Mouse (Mus musculus): Measurements from ENCODE around the gene Ucn. TPM values are rescaled to one million over a fixed set of nuclear protein-coding genes. Genes with fewer than 3 reads are reported as not detected.

Gene Ucn
- total RNA-seq, 1 experiment from 2014 or later, result not detected

GRCm38 (mm10) chr5:31116912-31117311 is 21.7 kb downstream of the Ucn start:
- no peak for ATAC-seq (replicated peaks; ENCODE audit: insufficient number of reproducible peaks, low FRiP score, low TSS enrichment, poor library complexity, severe bottlenecking)

DNA sequence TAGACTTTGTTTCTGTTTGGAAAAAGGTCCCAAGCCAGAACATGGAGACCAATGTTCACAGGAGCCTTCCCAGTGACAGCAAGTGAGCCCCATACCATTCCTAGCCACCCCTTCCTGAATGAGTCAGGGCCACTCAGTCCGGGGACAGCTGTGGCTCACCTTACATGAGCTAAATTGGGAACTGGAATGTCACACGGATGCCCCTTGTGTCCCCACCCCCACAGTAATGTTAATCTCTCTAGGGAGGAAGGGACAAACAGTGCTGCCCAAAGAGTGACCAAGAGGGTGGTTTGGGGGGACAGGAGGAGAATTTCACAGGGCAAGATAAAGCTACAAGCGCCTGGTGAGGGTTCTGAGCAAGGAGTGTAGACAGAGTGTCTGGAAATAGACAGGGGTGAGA is 22.3 kb downstream of the Ucn start, which contains the start of gene Trim54:
TSS of gene Trim54 (plus strand) at position 359 of the 400 bp plus-strand sequence.
- ATAC-seq (replicated peaks; ENCODE audit: insufficient number of reproducible peaks, low FRiP score, low TSS enrichment, poor library complexity, severe bottlenecking), result no peak

GRCm38 (mm10) chr5:31110781-31111180 is 27.8 kb downstream of the Ucn start:
- no peak for ATAC-seq (replicated peaks; ENCODE audit: insufficient number of reproducible peaks, low FRiP score, low TSS enrichment, poor library complexity, severe bottlenecking)

GRCm38 (mm10) chr5:31108000-31108490 is 30.6 kb downstream of the Ucn start, which contains the start of gene Slc30a3:
Slc30a3 (minus strand) TSS chr5:31108237.
- no peak for ATAC-seq (replicated peaks; ENCODE audit: insufficient number of reproducible peaks, low FRiP score, low TSS enrichment, poor library complexity, severe bottlenecking)

DNA sequence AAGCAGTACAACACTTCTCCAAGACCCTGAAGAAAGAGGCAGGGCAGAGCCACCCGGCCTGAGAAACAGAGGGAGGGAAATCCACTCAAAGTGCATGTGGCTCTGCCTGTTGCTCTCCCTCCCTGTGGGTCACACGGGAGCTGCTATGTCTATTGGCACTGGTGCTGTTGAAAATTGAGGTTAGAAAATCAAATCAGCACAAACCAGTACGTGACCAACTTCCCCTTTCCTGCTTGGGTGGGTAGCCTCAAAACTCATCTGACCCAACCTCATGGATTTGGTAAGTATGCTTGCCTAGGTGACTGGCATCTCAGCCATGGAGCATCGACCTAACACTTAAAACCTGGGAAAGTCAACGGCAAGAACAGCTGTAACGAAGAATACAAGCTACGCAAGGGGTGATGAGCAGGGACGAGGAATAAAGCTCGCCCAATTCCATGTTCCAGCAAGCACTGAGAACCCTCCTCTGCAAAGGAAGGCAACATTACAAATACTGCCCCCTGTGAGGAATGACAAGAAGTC is 32.8 kb downstream of the Ucn start, which contains the start of gene Dnajc5g:
TSS of gene Dnajc5g (plus strand) at position 472 of the 522 bp plus-strand sequence.
- no peak for ATAC-seq (replicated peaks; ENCODE audit: insufficient number of reproducible peaks, low FRiP score, low TSS enrichment, poor library complexity, severe bottlenecking)

GRCm38 (mm10) chr5:31095711-31096480 is 42.7 kb downstream of the Ucn start:
- ATAC-seq (replicated peaks; ENCODE audit: insufficient number of reproducible peaks, low FRiP score, low TSS enrichment, poor library complexity, severe bottlenecking), result no peak

DNA sequence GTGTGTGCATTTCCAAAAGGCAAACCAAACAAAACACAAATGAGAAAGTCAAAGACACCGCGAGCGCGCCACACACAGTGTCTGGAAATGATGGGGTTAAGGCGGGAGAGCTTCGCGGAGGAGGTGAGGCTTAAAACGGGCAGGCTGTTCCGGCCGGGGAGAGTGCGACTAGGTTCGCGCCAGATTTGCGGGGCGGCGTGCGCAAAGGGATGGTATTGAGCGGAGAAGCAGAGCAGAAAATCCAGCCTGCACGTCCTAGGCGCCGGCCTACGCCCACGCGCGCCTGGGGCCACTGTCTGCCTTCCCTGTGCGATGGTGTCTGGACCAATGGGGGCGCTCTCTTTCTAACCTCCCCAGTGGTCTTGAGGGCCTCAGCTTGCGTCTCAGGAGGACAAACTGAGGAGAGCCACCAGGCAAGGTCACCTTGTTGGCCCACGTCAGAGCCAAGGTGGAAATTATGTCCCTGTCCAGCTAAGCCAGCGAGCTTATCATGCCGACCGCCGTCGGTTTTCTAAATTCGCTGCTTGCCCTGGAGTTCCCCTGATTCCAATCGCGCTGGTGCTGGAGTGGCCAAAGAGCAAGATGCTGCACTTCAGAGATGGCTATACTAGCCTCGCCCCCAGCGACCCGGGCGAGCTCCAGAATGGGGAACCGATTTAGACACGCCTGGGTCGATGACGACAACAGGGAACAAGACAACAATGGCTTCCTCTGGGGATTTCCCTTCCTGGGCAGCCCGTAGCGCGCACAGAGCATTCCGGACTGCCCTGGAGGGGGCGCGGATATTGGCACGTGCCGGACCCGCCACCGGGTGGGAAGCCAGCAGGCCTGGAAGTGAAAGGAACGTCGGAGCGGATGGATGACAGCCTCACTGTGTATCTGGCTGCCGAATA is 43.6 kb downstream of the Ucn start:
- peak; percentile 95 for ATAC-seq (replicated peaks; ENCODE audit: insufficient number of reproducible peaks, low FRiP score, low TSS enrichment, poor library complexity, severe bottlenecking)

- ATAC-seq (replicated peaks; ENCODE audit: insufficient number of reproducible peaks, low FRiP score, low TSS enrichment, poor library complexity, severe bottlenecking), result no peak
Observed at GRCm38 (mm10) chr5:31094100-31094798, 44.4 kb downstream of the Ucn start.

DNA sequence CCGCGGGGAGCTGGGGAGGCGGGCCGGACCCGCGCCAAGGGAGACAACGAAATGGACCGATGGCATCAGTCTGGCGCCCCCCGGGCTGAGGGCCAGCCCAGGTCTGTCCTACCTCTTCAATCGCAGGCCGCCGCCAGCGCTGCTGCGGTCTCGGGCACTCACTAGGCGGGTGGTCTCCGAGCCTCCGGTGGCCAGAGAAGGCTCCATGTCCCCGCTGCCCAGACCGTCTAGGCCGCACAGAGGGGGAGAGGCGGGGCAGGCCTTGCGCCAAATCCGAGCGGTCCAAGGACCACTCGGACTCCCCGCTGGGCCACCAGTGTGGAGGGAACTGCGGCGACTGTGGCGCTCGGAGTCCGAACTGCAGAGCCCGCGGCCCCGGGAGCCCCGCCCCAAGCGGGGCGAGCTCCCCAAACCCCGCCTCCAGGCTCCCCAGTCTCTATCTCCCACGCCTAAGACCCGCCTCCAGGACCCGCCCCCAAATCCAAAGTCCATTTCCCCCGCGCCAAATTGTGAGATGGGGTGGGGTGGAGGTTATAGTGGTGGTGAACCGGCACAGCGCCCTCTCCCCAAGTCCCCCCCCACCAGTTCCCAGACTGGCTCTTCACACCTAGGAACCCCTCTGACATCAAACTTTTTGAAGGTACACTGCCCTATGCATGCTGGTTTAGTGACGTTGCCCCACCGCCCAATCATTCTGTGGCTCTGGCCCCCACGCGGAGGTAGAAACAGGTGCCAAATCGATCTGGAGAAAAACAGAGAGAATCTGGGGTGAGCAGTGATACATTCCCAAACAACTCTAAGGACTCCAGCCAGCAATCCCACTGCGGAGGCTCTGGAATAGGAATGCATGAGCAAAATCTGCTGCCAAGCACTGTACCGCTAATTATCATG is 45.2 kb downstream of the Ucn start:
- ATAC-seq (replicated peaks; ENCODE audit: insufficient number of reproducible peaks, low FRiP score, low TSS enrichment, poor library complexity, severe bottlenecking), result no peak

- ATAC-seq (replicated peaks; ENCODE audit: insufficient number of reproducible peaks, low FRiP score, low TSS enrichment, poor library complexity, severe bottlenecking), result no peak
Observed at GRCm38 (mm10) chr5:31092231-31092975, 46.2 kb downstream of the Ucn start.

Other genes with a start within 250 kb of the Ucn start
- gene Ost4, start 231.0 kb downstream of the Ucn start, total RNA-seq (2017), result 129 to 177 TPM (median 134 TPM) in 3 replicates
- 15.1 to 25.3 TPM (median 22.0 TPM) in 3 replicates for gene Emilin1, start 225.4 kb downstream of the Ucn start, total RNA-seq (2017)
- gene Khk, start 217.4 kb downstream of the Ucn start, total RNA-seq (2017), result 26.4 to 32.2 TPM (median 29.8 TPM) in 3 replicates
- gene Cgref1, start 193.2 kb downstream of the Ucn start, total RNA-seq (2017), result not detected in 3 replicates
- gene Preb, start 178.5 kb downstream of the Ucn start, total RNA-seq (2017), result 117 to 146 TPM (median 144 TPM) in 3 replicates
- gene Tcf23, start 170.2 kb downstream of the Ucn start, total RNA-seq (2017), result 0.10 TPM in 1 of 3 replicates, not detected in the others
- 44.7 to 61.4 TPM (median 49.9 TPM) in 3 replicates for gene Atraid, start 90.5 kb downstream of the Ucn start, total RNA-seq (2017)
- 0.38 to 3.7 TPM (median 3.0 TPM) in 3 replicates for gene Slc5a6, start 89.9 kb downstream of the Ucn start, total RNA-seq (2017)
- 4.8 to 18.4 TPM (median 9.6 TPM) in 3 replicates for gene Cad, start 84.0 kb downstream of the Ucn start, total RNA-seq (2017)
- gene Dnajc5g, start 32.5 kb downstream of the Ucn start, total RNA-seq (2017), result not detected in 3 replicates
- not detected in 3 replicates for gene Slc30a3, start 30.6 kb downstream of the Ucn start, total RNA-seq (2017)
- gene Trim54, start 22.1 kb downstream of the Ucn start, total RNA-seq (2017), result not detected in 3 replicates
- 22.5 to 37.8 TPM (median 35.8 TPM) in 3 replicates for gene Mpv17, start 15.4 kb upstream of the Ucn start, total RNA-seq (2017)
- gene Gm29609, start 41.1 kb upstream of the Ucn start, total RNA-seq (2017), result 1.4 to 2.5 TPM (median 2.2 TPM) in 3 replicates
- gene Gtf3c2, start 41.3 kb upstream of the Ucn start, total RNA-seq (2017), result 42.4 to 80.2 TPM (median 50.2 TPM) in 3 replicates
- 59.3 to 91.8 TPM (median 80.9 TPM) in 3 replicates for gene Snx17, start 54.4 kb upstream of the Ucn start, total RNA-seq (2017)
- 12.1 to 24.5 TPM (median 22.7 TPM) in 3 replicates for gene Eif2b4, start 54.6 kb upstream of the Ucn start, total RNA-seq (2017)
- gene Zfp513, start 63.5 kb upstream of the Ucn start, total RNA-seq (2017), result 13.8 to 18.5 TPM (median 16.0 TPM) in 3 replicates
- 124 to 184 TPM (median 154 TPM) in 3 replicates for gene Ppm1g, start 81.9 kb upstream of the Ucn start, total RNA-seq (2017)
- 322 to 390 TPM (median 323 TPM) in 3 replicates for gene Nrbp1, start 102.0 kb upstream of the Ucn start, total RNA-seq (2017)
- not detected in 3 replicates for gene Gm9970, start 102.4 kb upstream of the Ucn start, total RNA-seq (2017)
- 2.5 to 14.9 TPM (median 12.9 TPM) in 3 replicates for gene Krtcap3, start 112.9 kb upstream of the Ucn start, total RNA-seq (2017)
- gene Ift172, start 152.3 kb upstream of the Ucn start, total RNA-seq (2017), result 18.6 to 39.4 TPM (median 21.2 TPM) in 3 replicates
- gene Fndc4, start 157.3 kb upstream of the Ucn start, total RNA-seq (2017), result 2.0 to 10.6 TPM (median 2.2 TPM) in 3 replicates
- gene Gckr, start 158.6 kb upstream of the Ucn start, total RNA-seq (2017), result not detected in 3 replicates

Data from monocyte, adult 5-6 weeks (primary cell).